Mouse (Mus musculus): ENCODE results near the gene Alx3.

GRCm38 (mm10) chr3:107554842-107555241 lies 40.0 kb upstream of the Alx3 start, which contains the start of gene Ubl4b:
- no peak for TF ChIP-seq CTCF (IDR thresholded peaks at IDR 0.05; ENCODE audit: low read depth)
- TF ChIP-seq EP300 (IDR thresholded peaks at IDR 0.05; ENCODE audit: low read depth) = no peak
